Mouse (Mus musculus) bone marrow macrophage, adult 2 months (primary cell): ENCODE data around the gene Ikbip.

Experiments
- CTCF ChIP-seq: IDR thresholded peaks from 2 replicates; pipeline ENCODE4 v1.5.1; 2012; ENCODE audit warnings: low read depth, mild to moderate bottlenecking, low read length, moderate library complexity
- POLR2A ChIP-seq: IDR thresholded peaks from 2 replicates; pipeline ENCODE4 v1.6.1; 2012; ENCODE audit warnings: mild to moderate bottlenecking, low read depth, low read length, borderline replicate concordance

GRCm38 (mm10) chr10:91071768-91072167 lies 11.0 kb upstream of the Ikbip start:
- TF ChIP-seq POLR2A (no peak), CTCF (no peak)
